Mouse (Mus musculus) C2C12 (cell line): ENCODE measurements around the gene Umad1. TPM values are rescaled to one million over a fixed set of nuclear protein-coding genes. Genes with fewer than 3 reads are reported as not detected.

Experiments
- H3K27me3 ChIP-seq: one replicate; pipeline ENCODE4 v1.6.1; 2011; ENCODE audit not compliant: control insufficient read depth, insufficient read depth, insufficient read length
- H3K36me3 ChIP-seq: one replicate; pipeline ENCODE4 v1.6.1; 2011; ENCODE audit not compliant: control insufficient read depth, insufficient read depth
- H3K4me3 ChIP-seq: one replicate; pipeline ENCODE4 v1.5.1; 2011; ENCODE audit warnings: mild to moderate bottlenecking, control low read depth; ENCODE audit not compliant: poor library complexity, insufficient read depth, severe bottlenecking
- H3K79me2 ChIP-seq: one replicate; pipeline ENCODE4 v1.6.1; 2011; ENCODE audit not compliant: control insufficient read depth, insufficient read depth
- H3K79me3 ChIP-seq: one replicate; pipeline ENCODE4 v1.6.1; 2011; ENCODE audit warnings: low read depth, control low read depth
- H3ac ChIP-seq: one replicate; pipeline ENCODE3; 2011; ENCODE audit warnings: low read depth; ENCODE audit not compliant: control insufficient read depth, insufficient read length
- CEBPB ChIP-seq: IDR thresholded peaks from one replicate; pipeline ENCODE4 v1.6.1; 2011; ENCODE audit warnings: low read depth, mild to moderate bottlenecking, control low read depth, moderate library complexity
- CTCF ChIP-seq: IDR thresholded peaks from one replicate; pipeline ENCODE4 v1.5.1; 2011; ENCODE audit not compliant: control insufficient read depth, insufficient read depth, insufficient read length
- FOSL1 ChIP-seq: IDR thresholded peaks from one replicate; pipeline ENCODE4 v1.8.0; 2011; ENCODE audit warnings: mild to moderate bottlenecking, low read length; ENCODE audit not compliant: poor library complexity, insufficient read depth, severe bottlenecking
- MAX ChIP-seq: IDR thresholded peaks from one replicate; pipeline ENCODE4 v1.6.1; 2011; ENCODE audit warnings: mild to moderate bottlenecking, control low read depth
- MYOD1 ChIP-seq: IDR thresholded peaks from one replicate; pipeline ENCODE4 v1.6.1; 2011; ENCODE audit warnings: low read depth; ENCODE audit not compliant: control insufficient read depth, insufficient read length
- MYOG ChIP-seq: IDR thresholded peaks from one replicate; pipeline ENCODE4 v1.6.1; 2011; ENCODE audit not compliant: control insufficient read depth, insufficient read length; ENCODE audit errors: extremely low read depth
- USF1 ChIP-seq: IDR thresholded peaks from one replicate; pipeline ENCODE4 v1.6.1; 2011; ENCODE audit warnings: low read depth, mild to moderate bottlenecking, control low read depth, moderate library complexity
- polyA plus RNA-seq: library from polyadenylated mRNA; unstranded; fragments of >200 nt; fragmentation: generic; extraction: Trizol; gene quantifications from one replicate; pipeline ENCODE4 v1.2.1, GENCODE M21; 2012; ENCODE audit warnings: missing spikeins

Umad1 gene
- polyA plus RNA-seq, 1 experiment = 4.5 TPM

- H3K27me3 ChIP-seq = no peaks in the 10 kb centered on the region
- H3K4me3 ChIP-seq = no peak overlapping the region
- no peak for TF ChIP-seq FOSL1
- H3K79me2 ChIP-seq = no peaks in the 10 kb centered on the region
- H3ac ChIP-seq = no peak overlapping the region
- H3K36me3 ChIP-seq = peaks cover 7% of the 10 kb centered on the region
- no peaks in the 10 kb centered on the region for H3K79me3 ChIP-seq
Observed at GRCm38 (mm10) chr6:8377667-8378066, 118.6 kb downstream of the Umad1 start.

- Histone ChIP-seq H3K36me3 (no peaks in the 10 kb centered on the region), H3K4me3 (no peak overlapping the region), H3K79me3 (no peaks in the 10 kb centered on the region), H3K79me2 (no peaks in the 10 kb centered on the region), H3ac (no peak overlapping the region), H3K27me3 (no peaks in the 10 kb centered on the region)
- no peak for TF ChIP-seq MYOD1
- TF ChIP-seq FOSL1 = no peak
- no peak for TF ChIP-seq USF1
- no peak for TF ChIP-seq MAX
Observed at GRCm38 (mm10) chr6:8389307-8389706, 130.2 kb downstream of the Umad1 start.

GRCm38 (mm10) chr6:8390296-8390695 lies 131.2 kb downstream of the Umad1 start:
- TF ChIP-seq MAX (no peak), FOSL1 (no peak), CEBPB (no peak), USF1 (no peak), MYOD1 (no peak), CTCF (no peak)
- H3K4me3 ChIP-seq = no peak overlapping the region
- H3ac ChIP-seq = no peak overlapping the region
- no peaks in the 10 kb centered on the region for H3K27me3 ChIP-seq
- H3K79me2 ChIP-seq = no peaks in the 10 kb centered on the region
- H3K79me3 ChIP-seq = no peaks in the 10 kb centered on the region
- no peaks in the 10 kb centered on the region for H3K36me3 ChIP-seq

- Histone ChIP-seq H3ac (no peak overlapping the region), H3K4me3 (no peak overlapping the region), H3K79me3 (no peaks in the 10 kb centered on the region), H3K36me3 (no peaks in the 10 kb centered on the region), H3K79me2 (no peaks in the 10 kb centered on the region), H3K27me3 (no peaks in the 10 kb centered on the region)
- no peak for TF ChIP-seq MAX
- TF ChIP-seq CEBPB = no peak
Observed at GRCm38 (mm10) chr6:8390935-8391334, 131.8 kb downstream of the Umad1 start.

- TF ChIP-seq CEBPB = no peak
- no peaks in the 10 kb centered on the region for H3K79me2 ChIP-seq
- no peaks in the 10 kb centered on the region for H3K79me3 ChIP-seq
- H3ac ChIP-seq = no peak overlapping the region
- H3K4me3 ChIP-seq = no peak overlapping the region
- H3K36me3 ChIP-seq = no peaks in the 10 kb centered on the region
- no peaks in the 10 kb centered on the region for H3K27me3 ChIP-seq
Observed at GRCm38 (mm10) chr6:8393029-8393428, 133.9 kb downstream of the Umad1 start.

- no peak overlapping the region for H3ac ChIP-seq
Observed at GRCm38 (mm10) chr6:8394044-8394443, 135.0 kb downstream of the Umad1 start.

GRCm38 (mm10) chr6:8395061-8395460 lies 136.0 kb downstream of the Umad1 start:
- TF ChIP-seq MYOD1 (no peak), USF1 (no peak), MAX (no peak), MYOG (no peak), CEBPB (no peak)
- Histone ChIP-seq H3K79me3 (no peaks in the 10 kb centered on the region), H3K4me3 (no peak overlapping the region), H3K79me2 (no peaks in the 10 kb centered on the region), H3ac (no peak overlapping the region), H3K27me3 (no peaks in the 10 kb centered on the region), H3K36me3 (no peaks in the 10 kb centered on the region)

More at GRCm38 (mm10) chr6:8394044-8394443, 135.0 kb downstream of the Umad1 start:
- H3K79me2 ChIP-seq = no peaks in the 10 kb centered on the region
- TF ChIP-seq CEBPB (no peak), USF1 (no peak), MYOG (no peak), CTCF (no peak), MAX (no peak), FOSL1 (no peak), MYOD1 (no peak)
- no peaks in the 10 kb centered on the region for H3K36me3 ChIP-seq
- no peaks in the 10 kb centered on the region for H3K79me3 ChIP-seq
- H3K27me3 ChIP-seq = no peaks in the 10 kb centered on the region
- H3K4me3 ChIP-seq = no peak overlapping the region
